Mouse (Mus musculus) spleen, adult 12 weeks (tissue): ENCODE data around the gene Clasrp.
A peak's percentile ranks its signal among the peaks of the same experiment; 100 is the strongest.
"Not testable (repeated sequence)": the region's sequence is repeated elsewhere in the genome, so short reads cannot be mapped to it uniquely, and the experiment has no call there.

ENCODE experiments used
- DNase-seq: peaks from one replicate; pipeline ENCODE4 v3.0.0; 2022; ENCODE audit warnings: low spot score

Gene Clasrp

DNA sequence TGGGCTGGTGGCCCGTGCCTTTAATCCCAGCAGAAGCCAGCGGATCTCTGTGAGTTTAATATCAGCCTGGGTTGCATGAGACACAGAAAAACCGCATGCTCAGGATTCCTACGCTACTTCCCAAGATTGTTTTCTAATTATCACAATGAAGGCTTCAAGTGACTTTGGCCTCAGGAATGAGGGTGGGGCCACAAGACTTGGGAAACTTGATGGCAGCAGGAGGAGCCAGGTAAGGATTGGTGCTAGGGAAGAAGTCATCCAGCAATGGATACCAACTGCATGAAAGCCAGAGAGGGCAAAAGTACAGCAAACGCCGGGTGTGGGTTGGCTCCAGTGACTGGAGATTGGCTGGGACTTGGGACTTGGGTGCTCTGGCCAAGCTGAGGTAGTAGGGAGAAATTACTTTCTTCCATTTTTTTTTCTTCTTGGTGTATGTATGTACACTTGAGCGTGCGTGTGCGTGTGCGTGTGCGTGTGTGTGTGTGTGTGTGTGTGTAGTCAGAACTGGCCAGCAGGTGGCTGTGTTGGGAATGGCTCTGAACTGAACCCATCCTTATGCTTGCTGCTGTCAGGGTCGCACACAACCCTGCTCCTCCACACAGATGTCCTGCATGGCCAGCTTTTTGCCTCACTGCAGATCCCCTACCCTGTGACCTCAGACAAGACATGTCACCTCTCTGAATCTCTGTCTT lies 5.5 kb upstream of the Clasrp start:
- DNase-seq, result no peak

GRCm38 (mm10) chr7:19607291-19607690 lies 3.0 kb upstream of the Clasrp start:
- no peak for DNase-seq

DNA sequence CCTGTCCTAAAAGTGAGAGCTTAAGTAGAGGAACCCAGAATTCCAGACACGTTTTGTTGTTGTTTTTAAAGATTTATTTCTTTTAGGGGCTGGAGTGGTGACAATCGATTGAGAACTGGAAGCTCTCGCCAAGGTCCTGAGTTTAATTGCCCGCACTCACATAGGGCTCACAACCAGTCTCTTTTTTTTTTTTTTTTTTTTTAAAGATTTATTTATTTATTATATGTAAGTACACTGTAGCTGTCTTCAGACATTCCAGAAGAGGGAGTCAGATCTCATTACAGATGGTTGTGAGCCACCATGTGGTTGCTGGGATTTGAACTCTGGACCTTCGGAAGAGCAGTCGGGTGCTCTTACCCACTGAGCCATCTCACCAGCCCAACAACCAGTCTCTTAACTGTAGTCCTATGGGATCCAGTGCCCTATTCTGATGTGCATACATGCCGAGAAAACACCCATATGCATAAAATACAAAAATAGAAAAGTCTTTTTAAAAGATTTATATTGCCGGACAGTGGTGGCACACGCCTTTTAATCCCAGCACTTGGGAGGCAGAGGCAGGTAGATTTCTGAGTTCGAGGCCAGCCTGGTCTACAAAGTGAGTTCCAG lies 424 bp upstream of the Clasrp start:
- not testable (repeated sequence) for DNase-seq

GRCm38 (mm10) chr7:19603055-19603454 lies 1.2 kb downstream of the Clasrp start:
- no peak for DNase-seq

DNA sequence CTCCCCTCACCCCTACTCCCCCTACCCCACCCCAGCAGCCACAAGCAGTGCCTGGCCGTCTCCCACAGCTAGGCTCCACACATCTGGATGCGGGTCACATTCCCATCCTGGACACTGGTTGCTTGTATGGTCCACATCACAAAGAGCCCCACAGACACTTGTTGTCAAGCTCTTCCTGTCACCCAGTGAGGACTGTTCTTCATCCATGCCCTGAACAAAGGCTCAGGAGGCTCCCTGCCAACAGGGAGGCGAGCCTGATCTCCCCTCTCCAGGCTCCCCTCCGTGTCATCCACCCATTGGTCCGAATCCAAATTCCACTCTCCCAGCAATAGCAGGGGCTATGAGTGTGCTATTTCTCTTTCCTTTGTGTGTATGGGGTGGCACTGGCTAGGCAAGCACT lies 3.7 kb downstream of the Clasrp start:
- no peak for DNase-seq

DNA sequence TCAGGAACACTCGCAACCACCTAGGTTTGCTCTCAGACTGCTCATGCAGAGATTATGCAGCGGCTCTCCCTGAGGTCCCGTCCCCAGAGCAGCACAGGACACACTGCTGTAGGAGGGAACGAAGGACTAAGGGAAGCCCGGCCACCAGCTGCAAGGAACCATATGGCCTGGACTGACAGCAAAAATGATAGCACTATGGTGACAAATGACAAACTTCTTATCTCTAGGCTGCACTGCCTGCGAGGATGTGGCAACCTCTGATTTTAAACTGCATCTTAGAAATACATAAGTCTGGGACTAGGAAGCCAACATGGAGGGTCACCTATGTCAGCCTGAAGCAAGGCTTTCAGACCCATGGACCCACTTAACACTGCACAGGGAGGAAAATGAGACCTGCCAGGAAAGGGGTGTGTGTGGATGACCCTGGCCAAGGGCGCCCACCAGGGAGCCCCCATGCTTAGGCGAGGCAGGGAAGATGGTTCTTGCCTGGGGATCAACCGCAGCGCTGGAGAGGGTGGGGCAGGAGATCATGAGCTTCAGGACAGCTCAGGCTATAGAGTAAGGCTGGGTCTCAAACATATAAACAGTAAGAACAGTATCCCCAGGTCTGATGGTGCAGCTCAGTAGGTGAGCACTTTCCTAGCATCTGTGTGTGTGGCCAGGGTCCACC lies 11.1 kb downstream of the Clasrp start:
- DNase-seq, result no peak

DNA sequence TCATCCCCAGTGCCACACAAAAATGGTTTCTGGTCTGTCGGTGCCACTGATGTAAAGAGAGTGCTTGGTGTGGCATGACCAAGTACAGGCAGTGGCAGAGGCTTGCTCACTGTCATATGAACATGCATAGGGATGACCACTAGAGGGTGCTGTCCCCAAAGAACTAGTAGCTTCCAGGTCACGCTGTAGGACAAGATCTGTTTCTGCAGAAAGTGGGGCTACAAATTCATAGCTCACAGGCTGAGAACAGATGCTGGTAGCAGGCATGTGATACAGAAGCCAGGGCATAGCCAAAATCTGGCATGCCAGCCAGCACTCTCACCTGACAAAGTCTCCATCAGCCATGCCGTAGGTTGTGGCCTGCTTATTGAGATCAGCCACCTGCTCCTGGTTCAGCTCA lies 14.4 kb downstream of the Clasrp start:
- peak; percentile 66 for DNase-seq

DNA sequence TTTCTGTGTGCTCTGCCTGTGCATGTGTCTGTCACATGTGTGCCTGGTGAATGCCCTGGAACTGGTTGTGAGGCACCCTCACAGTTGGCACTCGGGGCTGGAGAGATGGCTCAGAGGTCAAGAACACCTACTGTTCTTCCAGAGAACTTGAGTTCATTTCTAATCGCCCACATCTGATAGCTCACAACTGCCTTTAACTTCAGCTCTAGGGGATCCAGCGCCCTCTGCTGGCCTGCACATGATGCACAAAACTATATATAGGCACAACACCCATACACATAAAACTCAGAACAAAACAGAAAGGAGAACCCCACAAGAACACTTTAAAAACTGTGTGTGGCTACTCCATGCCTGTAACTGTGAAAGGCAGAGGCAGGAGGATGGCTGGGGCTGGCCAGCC lies 15.1 kb downstream of the Clasrp start:
- DNase-seq, result peak; percentile 63

DNA sequence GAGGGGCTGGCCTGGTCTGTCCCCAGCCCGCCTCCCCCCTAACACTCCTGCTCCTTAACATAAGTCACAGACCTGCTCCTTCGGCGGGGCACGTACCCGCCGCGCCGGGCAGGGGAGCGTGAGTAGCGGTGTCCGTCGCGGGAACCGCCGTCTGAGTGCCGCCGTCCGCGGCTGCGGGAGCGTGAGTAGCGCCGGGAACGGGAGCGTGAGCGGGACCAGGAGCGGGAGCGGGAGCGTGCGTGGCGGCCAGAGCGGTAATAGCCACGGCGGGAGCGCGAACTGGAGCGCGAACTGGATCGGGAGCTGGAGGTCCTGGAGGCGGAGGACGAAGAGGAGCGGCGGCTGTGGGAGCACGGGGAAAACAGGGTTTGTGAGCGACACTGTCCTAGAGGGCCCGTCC lies 18.0 kb downstream of the Clasrp start:
- no peak for DNase-seq

DNA sequence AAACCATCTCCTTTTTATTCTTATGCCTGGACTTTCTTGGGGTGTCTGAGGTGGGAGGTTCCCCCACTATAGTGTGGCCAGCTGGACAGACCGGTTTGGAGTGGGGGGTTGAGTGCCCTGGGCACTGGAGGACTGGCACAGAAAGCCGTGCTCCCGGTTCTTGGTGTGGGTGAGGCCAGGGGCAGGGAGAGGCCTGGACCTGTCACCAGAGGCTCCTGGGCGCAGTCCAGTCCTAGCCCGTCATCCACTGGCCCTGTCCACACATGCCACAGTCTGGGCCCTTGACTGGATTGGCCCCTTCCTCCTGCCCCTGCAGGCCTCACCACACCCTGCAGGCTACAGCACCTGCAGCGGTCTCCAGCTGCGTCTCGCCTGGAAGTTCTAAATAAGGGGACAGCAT lies 23.7 kb downstream of the Clasrp start:
- no peak for DNase-seq

DNA sequence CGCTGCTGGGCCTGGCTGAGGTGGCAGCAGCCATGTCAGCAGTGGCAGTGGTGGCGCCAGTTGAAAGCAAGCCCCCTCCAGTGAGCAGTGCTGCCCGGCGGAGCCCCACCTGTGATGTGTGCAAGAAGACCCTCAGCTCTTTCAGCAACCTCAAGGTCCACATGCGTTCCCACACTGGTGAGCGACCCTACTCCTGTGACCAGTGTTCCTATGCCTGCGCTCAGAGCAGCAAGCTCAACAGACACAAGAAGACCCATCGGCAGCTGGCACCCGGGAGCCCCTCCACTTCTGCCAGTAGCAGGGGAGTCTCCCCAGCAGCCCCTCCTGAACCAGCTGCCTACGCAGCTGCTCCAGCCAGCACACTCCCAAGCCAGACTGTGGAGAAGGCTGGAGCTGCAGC lies 24.5 kb downstream of the Clasrp start:
- DNase-seq, result no peak

DNA sequence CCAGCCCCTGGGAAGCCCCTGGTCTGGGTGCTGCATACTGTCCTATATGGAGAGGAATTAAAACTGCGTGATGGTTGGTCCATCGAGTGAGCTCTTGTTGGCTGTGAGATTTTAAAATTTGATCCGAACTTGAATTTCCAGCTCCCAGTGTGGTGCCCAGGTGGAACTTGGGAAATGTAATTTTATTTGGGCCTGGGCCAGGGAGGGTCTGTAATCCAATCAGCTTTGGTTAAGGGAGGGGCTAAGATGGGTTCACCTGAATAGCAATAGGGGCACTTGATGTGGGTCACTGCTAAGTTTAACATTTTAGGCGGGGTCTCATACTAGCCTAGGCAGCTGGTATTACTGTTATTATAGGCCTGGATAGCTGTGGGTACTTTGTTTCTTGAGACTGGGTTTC lies 25.9 kb downstream of the Clasrp start:
- no peak for DNase-seq

DNA sequence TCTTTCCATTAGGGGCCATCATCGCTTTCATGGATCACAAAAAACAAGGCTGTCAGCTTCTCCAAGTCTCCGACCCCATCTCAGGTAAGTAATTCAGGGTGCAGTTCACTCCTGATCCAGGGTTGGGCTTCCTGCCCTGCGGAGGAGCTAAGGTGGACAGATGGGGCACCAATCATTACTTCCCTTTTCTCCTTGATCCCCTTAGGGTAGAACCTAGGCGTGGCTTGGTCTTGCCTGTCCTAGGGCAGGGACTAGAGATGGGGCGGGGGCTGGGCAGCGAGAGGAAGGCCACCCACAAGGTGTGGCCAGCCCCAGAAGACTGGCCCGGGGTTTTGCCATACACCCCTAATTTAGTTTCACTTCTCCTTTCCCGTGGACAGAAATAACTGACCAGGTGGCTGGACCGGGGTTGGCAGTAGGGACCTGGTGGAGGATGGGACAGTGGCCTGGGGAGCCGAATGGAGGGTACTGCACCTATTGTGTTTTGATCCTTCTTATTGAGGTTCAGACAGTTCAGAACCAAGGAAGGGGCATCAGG lies 26.3 kb downstream of the Clasrp start:
- peak; percentile 30 for DNase-seq

DNA sequence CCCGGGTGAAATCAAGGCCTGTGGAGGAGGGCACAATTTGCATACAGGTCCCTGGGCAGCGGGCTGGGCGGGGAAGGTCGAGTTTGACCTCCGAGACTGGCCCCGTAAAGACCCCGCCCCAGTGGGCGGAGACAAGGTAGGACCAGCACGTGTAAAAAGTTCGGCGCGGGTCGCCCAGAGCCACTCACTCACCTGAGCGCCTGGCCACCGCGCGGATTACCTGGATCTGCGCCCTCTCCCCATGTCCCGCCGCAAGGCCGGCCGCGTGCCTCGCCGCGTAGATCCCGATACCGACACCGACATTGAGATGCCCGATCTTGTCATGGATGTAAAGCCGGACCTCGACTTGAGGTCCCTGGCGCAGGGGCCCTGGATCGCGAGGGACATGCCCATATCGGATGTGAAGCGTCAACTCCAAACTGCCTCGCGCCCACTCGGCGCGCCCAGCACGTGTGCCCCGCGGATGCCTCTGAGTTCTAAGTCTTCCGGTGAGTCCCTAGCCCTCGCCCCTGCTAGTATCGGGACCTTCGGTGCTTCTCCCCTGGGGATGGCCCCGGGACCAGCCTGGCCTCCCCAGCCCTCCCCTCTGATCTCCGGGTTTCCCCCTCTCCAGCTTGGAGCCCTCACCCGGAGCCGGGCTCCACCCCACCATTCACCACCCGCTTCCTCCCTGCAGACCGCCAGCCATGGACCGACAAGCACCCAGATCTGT lies 27.0 kb downstream of the Clasrp start, which contains the start of the genes Zfp296 and Gemin7:
Zfp296 (plus strand) TSS at position 147 of the 712 bp plus-strand sequence.
Gemin7 (minus strand) TSS at position 455 of the 712 bp plus-strand sequence.
- peak; percentile 45 for DNase-seq

GRCm38 (mm10) chr7:19575559-19575958 lies 28.7 kb downstream of the Clasrp start:
- no peak for DNase-seq

DNA sequence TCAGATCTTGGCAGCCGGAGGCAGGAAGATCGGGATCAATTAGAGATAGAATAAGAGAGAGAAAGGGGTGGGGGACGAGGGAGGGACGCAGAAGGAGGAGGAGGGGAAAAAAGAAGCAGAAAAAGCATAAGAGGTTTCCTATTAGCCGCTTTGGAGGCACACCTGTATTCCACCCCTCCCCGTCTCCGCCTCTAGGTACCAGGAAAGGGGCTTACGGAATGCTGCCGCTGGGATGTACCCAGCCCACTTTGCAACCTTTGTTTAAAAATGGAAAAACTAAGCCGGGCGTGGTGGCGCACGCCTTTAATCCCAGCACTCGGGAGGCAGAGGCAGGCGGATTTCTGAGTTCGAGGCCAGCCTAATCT lies 30.5 kb downstream of the Clasrp start:
- DNase-seq, result no peak

GRCm38 (mm10) chr7:19572926-19573775 lies 31.1 kb downstream of the Clasrp start:
- DNase-seq, result peak; percentile 64

DNA sequence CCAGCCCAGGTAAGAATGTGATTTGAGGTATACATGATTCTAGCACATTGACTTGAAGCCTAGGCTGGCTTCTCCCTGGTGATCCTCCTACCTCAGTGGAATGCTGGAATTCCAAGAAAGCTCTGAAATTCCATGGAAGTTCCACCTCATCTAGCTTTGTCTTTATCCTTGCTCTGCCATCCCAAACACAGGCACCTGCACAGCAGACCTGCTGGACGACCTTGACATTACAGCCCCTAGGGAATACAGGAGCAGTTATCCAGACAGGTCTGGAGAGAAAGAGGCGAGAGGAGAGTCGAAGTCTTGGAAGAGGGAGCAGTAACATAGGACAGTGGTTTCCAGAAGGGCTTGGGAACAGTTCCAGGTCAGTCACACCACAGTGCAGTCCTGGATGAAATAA lies 34.6 kb downstream of the Clasrp start:
- DNase-seq, result no peak

- DNase-seq, result no peak
These were observed 36.9 kb downstream of the Clasrp start for GRCm38 (mm10) chr7:19567426-19567825.

- DNase-seq, result no peak
These were observed 38.5 kb downstream of the Clasrp start for GRCm38 (mm10) chr7:19565803-19566202.

- no peak for DNase-seq
These were observed 39.8 kb downstream of the Clasrp start for GRCm38 (mm10) chr7:19564455-19564854.
